Mouse (Mus musculus) testis, postnatal 14 days (tissue): ENCODE data around the gene Dazap1.
A peak's percentile ranks its signal among the peaks of the same experiment; 100 is the strongest.

ENCODE experiments used
- DNase-seq: peaks from one replicate; pipeline ENCODE4 v3.0.0; 2021; ENCODE audit warnings: low spot score

Gene Dazap1

DNA sequence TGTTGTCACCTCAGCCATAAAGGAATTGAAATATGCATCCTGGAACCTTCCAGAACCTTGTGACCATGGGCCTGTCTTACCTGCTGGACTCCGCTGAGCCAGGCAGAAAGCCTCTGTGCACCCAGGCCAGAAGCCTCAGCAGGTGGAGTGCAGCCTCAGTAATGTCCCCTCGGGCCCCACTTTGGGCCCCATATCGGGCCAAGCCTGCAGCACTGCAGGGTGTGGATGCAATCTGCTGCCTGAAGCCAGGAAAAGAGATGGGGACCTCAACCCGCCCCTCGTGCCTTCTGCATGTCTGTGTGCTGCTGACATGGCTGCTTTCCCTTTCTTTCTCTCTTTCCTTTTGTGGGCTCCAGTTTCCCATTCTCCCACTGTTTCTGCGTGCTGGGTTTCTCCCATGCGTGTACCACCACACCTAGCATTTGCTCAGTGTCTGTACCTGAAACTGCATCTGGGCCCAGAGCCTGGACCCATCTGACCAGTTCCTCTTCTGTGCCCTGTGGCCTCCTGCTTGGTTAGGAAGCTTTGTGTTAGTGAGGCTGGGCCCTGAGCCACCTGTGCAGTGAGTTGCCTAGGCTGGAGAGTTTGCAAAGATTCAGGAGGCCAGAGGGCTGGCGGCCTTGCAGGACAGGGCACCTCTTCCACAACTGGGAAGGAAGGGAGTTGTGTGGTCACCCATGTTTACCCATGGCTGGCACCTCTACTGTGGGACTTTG lies 10.7 kb downstream of the Dazap1 start:
- DNase-seq = no peak

GRCm38 (mm10) chr10:80273847-80274246 lies 12.6 kb downstream of the Dazap1 start:
- no peak for DNase-seq

DNA sequence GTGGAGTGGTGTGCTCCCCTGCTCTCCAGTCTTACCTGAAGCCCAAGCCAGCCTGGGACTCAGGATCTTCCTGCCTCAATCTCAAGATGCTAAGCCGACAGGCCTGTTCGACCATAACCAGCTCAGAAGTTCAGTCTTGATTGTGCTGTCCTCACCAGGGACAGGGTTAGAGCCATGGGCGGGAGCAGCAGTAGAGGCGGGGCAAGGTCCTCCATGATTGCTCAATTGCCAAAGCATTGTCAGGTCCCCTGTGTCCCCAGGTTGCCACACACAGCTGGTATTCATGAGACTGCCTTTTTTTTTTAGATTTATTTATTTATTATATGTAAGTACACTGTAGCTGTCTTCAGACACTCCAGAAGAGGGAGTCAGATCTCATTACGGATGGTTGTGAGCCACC lies 15.0 kb downstream of the Dazap1 start:
- no peak for DNase-seq

- no peak for DNase-seq
Measured at GRCm38 (mm10) chr10:80278390-80278789, 17.1 kb downstream of the Dazap1 start.

DNA sequence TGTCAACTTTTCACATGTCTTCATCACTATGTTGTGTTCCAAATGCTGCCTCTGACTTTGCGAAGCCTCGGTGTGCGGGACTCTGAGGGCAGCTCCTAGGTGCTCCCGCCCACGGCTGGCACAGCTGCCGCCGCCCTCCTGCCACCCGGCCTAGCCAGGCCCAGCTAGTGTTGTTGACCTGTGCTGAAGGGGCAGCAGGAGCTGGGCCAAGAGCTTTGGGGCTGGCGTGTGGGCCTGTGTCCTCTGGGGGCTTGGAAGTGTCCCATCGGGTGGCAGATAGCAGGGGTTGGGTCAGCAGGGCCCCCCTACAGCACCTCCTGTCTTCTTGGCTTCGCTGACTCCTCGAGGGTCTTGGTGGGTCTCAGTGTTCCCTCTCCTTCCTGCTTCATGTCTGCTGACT lies 18.0 kb downstream of the Dazap1 start:
- DNase-seq = no peak

DNA sequence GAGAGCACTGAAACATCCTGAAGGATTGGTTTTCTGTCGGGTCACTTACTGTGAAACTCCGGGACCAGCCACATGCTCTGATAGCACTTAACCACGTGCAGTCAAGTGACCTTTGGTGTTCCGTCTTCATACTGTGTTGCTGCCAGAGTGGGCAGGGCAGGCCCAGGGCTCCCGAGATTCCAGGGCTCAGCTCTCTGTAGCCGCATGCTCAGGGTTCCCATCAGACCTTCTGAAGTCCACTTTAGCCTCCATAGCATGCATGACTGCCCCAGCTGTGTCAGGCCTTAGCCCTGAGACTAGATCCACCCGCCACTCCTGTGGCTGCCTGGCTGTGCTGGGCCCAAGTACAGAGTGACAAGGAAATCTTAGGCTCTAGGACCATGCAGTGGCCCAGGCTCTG lies 20.0 kb downstream of the Dazap1 start:
- DNase-seq = no peak

- DNase-seq = no peak
Measured at GRCm38 (mm10) chr10:80281921-80282371, 20.7 kb downstream of the Dazap1 start.

- DNase-seq = no peak
Measured at GRCm38 (mm10) chr10:80282481-80283441, 21.5 kb downstream of the Dazap1 start.

GRCm38 (mm10) chr10:80285222-80286070 lies 24.2 kb downstream of the Dazap1 start:
- DNase-seq = no peak

DNA sequence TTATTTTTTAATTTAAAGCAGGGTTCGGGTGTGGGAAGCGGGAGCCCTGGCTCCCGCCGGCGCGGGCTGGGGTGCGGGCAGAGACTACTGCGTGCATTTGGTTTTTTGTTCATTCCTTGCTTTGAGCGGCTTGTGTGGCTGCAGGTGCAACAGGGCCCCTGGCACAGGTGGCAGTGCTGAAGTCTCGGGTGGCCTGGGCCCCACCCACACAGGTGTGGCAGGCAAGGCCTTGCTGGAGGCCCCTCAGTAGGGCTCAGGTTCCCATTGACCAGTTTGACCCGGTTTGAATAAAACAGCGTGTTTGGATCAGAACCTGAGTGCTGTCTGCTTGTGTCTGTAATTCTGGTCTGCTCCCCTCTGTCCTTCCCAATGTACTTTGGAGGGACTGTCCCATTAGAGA lies 26.8 kb downstream of the Dazap1 start:
- no peak for DNase-seq

DNA sequence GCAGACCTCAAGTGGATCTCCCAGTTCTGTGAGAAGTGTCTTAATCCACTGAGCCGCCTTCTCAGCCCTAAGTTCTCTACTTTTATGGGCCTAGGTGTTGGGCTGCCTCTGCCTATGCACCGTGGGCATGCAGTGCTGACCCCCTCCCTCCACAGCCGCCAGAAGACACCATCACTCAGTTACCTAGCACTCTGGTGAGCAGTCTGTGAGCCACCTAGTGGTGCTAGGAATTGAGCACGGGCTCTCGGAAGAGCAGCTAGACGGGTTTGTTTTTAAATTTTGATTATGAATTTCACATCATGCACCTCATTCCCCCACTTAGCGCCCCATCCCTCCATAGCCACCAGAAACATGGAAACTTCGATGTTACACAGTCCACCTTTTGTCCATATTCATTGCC lies 27.4 kb downstream of the Dazap1 start:
- no peak for DNase-seq

DNA sequence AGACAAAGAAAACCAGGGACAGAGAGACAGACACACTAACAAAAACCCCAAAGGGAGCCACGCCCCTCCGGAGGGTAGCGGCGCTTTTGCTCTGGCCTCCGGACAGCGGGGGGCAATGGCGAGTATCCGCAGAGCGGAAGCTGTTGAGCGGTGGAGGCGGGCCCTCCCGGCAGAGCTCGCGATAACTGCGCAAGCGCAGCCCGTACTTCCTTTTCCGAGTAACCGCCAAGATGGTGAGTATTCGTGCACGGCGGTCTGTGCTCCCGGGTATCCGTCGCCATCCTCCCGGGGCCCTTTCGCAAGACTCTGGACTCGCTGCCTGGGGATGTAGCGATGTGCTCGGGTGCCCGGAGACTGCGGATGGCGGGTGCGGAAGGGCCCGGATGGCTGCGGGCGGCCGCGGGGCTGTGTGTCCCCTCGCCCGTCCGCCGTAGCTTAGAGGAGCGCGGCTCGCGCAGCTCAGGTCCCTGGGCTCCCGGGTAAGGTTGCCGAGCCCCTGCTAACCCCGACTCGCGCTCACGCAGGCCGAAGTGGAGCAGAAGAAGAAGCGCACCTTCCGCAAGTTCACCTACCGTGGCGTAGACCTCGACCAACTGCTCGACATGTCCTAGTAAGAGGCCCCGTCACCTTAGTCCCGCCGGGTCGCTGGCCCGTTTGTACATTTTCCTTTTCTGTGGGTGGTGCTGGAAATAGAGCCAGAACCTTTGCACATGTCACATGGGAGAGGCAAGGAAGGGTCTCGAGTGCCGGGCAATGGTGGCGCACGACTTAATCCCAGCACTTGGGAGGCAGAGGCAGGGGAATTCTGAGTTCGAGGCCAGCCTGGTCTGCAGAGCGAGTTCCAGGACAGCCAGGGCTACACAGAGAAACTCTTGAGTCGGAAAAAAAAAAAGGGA lies 31.2 kb downstream of the Dazap1 start, which contains the start of gene Rps15:
TSS of gene Rps15 (plus strand) at position 203 of the 896 bp plus-strand sequence.
- DNase-seq = peak; percentile 94

GRCm38 (mm10) chr10:80293325-80293724 lies 32.0 kb downstream of the Dazap1 start:
- no peak for DNase-seq

DNA sequence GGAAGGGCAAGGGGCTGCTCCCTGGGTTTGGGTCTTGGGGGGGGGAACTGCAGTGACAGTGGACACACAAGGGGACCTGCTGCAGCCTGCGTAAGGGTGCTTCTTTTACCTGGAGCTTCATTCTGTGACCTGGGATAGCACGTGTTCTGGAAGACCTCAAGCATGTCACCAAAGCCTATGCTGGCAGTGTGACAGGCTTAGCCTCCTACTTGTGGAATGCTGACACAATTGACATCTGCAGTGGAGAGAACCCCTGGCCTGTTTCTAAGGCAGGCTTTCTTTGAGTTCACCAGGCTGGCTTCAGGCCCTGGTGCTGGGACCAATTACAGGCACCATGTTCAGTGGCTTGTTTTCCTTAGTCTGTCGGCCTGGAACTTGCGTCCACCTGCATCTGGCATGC lies 33.0 kb downstream of the Dazap1 start:
- DNase-seq = no peak

- no peak for DNase-seq
Measured at GRCm38 (mm10) chr10:80294788-80295303, 33.6 kb downstream of the Dazap1 start.

DNA sequence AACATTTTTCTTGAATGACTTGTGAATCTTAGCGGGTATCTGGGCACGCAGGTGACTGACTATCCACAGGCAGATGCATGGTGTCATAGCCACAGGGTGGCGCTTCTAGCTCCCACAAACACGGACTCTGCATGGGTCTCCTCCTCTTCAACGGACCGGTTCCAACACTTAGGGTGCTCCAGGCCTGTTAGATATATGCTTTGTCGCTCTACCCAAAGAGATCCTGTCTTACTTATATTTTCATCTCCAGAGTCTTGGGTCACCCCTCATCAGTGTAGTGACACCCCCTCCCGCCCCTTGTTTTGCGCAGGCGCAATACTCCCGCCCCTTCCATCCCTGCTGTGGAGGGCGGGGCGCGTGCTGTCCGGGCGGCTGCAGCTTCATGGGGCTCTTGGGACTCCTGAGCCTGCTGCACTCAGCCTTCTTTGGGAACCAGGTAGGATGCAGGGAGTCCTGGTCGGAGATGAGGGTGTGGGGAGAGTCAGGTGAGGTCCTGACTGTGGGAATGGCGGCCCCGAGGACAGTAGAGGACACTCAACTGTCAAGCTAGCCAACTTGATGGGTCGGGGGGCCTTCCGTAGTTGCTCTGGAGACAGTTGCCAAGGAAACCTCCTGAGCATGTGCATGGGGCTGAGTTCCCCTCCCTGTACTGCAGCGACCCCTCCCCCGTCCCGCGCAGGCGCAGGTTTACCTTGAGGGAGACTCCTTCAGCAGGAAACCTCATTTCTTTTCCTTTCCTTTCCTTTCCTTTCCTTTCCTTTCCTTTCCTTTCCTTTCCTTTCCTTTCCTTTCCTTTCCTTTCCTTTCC lies 34.5 kb downstream of the Dazap1 start, which contains the start of gene Apc2:
TSS of gene Apc2 (plus strand) at position 360 of the 808 bp plus-strand sequence.
- peak; percentile 57 for DNase-seq

DNA sequence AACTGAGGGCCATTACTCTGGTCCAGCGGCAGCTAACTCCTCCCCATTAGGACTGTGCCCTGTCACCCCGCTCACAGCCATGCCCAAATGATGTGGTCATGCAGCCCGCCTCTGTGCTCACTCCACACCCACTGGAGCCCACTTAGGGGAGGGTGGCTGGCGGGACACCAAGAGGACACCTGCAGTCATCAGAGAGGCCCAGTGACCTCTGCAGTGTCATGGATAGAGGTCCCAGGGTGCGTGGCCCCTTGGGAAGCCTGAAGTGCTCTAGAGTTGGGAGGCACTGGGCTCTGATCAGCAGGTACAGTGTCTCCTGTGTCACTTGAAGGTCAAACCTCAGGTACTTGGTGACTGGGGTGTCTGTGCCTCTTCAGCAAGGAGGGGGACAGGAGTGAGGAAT lies 35.5 kb downstream of the Dazap1 start:
- no peak for DNase-seq

- no peak for DNase-seq
Measured at GRCm38 (mm10) chr10:80297526-80298133, 36.3 kb downstream of the Dazap1 start.

DNA sequence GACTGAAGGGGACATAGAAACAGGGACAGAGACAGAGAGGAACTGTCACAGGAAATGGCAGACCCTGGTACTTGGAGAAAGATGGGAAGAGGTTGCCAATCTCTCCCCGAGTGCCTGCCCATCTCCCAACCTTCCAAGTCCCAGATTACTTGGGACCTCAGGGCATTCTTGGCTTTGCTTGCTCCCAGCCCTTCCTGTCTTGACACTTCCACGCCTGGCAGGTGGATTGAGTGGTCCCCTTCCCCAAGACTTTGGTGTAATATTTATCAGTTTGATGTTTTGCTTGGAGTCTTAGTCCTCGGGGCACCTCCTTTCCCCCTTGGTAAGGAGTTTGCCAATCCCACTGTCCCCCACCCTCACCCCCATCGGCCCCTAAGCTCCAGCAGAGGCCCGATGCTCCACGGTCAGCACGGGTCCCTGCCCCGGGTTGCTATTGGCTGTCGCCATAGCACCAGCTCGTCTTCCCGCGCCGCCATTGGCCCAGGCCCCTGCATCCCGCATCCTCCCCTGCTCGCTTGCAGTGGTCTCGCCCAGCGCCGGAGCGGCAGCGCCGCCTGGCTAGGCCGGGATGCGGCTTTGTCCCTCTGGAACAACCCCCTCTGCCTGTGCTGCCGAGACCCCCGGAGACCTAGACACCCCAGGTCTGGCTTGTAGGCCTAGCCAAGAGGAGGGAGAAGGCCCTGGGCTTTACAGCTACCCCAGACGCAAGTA lies 37.4 kb downstream of the Dazap1 start:
- DNase-seq = peak; percentile 51
